7 mouse cellular contexts compared by ENCODE assay signal in the genomic region with DNA sequence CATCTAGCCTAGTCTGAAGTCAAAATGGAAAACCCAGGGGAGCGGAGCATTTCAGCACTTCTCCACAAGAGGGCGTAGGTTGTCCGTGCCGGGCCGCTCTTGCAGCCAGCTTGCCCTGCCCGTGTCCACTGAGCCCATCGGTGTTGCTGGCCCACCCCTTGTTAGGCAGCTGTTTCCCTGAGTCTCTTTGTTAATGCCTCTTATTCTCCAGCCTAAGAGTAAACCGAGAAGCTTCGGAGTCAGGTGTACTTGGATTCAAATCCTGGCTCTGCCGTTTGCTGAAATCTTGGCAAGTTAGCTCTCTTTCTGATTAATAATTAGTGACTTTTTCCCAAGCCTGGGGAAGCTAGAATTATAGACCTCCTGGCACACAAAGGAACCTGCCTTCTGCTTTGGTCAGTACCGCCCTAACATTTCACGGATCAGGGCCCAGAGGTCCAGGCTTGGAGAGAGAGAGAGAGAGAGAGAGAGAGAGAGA. TPM values are rescaled to one million over a fixed set of nuclear protein-coding genes. Genes with fewer than 3 reads are reported as not detected.
A peak's percentile ranks its signal among the peaks of the same experiment; 100 is the strongest.
DNase-seq lines count a peak whose midpoint lies in the region; ATAC-seq and TF ChIP-seq lines count a peak whose summit lies in the region.

No protein-coding gene starts in this region.

- peak overlapping the region; percentile 62; the same call in 1 of the 2 replicates for H3K27ac ChIP-seq in embryonic facial prominence, embryonic 13.5 days
- no peak overlapping the region for H3K27ac ChIP-seq in limb, embryonic 14.5 days (replicated peaks; ENCODE audit: low read depth, low read length)
- H3K27ac ChIP-seq in midbrain, postnatal 0 days (ENCODE audit: low read depth, low read length), result no peak overlapping the region

- H3K27me3 ChIP-seq in embryonic facial prominence, embryonic 13.5 days, result no peaks in the 10 kb centered on the region
- H3K27me3 ChIP-seq in limb, embryonic 14.5 days (ENCODE audit: control insufficient read depth, insufficient read depth, low read length), result no peaks in the 10 kb centered on the region
- H3K27me3 ChIP-seq in midbrain, postnatal 0 days (ENCODE audit: insufficient read depth, low read length), result no peaks in the 10 kb centered on the region

- 0 out of 2 replicates have a peak overlapping the region, but pooled peaks have one; percentile 54 for H3K9ac ChIP-seq in embryonic facial prominence, embryonic 13.5 days
- no peak overlapping the region for H3K9ac ChIP-seq in limb, embryonic 14.5 days (ENCODE audit: low read depth, low read length, severe bottlenecking)
- H3K9ac ChIP-seq in midbrain, postnatal 0 days (replicated peaks; ENCODE audit: low read length, poor library complexity, severe bottlenecking), result no peak overlapping the region

- peaks cover 17% of the 10 kb centered on the region for H3K4me1 ChIP-seq in embryonic facial prominence, embryonic 13.5 days
- H3K4me1 ChIP-seq in limb, embryonic 14.5 days (ENCODE audit: control insufficient read depth, insufficient read depth, low read length), result peaks cover 5% of the 10 kb centered on the region; the same call in 1 of the 2 replicates
- no peaks in the 10 kb centered on the region for H3K4me1 ChIP-seq in midbrain, postnatal 0 days (ENCODE audit: insufficient read depth, low read length)

- 3% methylated on average over 12 of the region's 12 CpGs for WGBS in embryonic facial prominence, embryonic 13.5 days
- WGBS in limb, embryonic 14.5 days, result 8% methylated on average over 12 of the region's 12 CpGs
- 3% methylated on average over 12 of the region's 12 CpGs for WGBS in midbrain, postnatal 0 days

- peak; percentile 84 to 86 for DNase-seq in adrenal gland, postnatal 36 days
- peak; percentile 81 for DNase-seq in heart, adult 8-10 months (ENCODE audit: low spot score)
- peak; percentile 91 to 92 for DNase-seq in kidney, adult 8-10 months
- peak; percentile 77 for DNase-seq in limb, embryonic 14.5 days (ENCODE audit: low spot score)
- peak; percentile 84 for DNase-seq in midbrain, postnatal 0 days (ENCODE audit: low spot score)
- peak; percentile 68 to 77 for DNase-seq in spleen, postnatal 10 days (ENCODE audit: low spot score in 2 of 2)

- no peaks in the 10 kb centered on the region for H3K9me3 ChIP-seq in embryonic facial prominence, embryonic 13.5 days
- H3K9me3 ChIP-seq in limb, embryonic 14.5 days (ENCODE audit: control insufficient read depth, low read length), result no peaks in the 10 kb centered on the region
- H3K9me3 ChIP-seq in midbrain, postnatal 0 days (ENCODE audit: low read length), result no peaks in the 10 kb centered on the region

- peak overlapping the region; percentile 47 for H3K4me2 ChIP-seq in embryonic facial prominence, embryonic 13.5 days
- H3K4me2 ChIP-seq in limb, embryonic 14.5 days (replicated peaks; ENCODE audit: low read depth, low read length, severe bottlenecking), result peak overlapping the region; percentile 31
- peak overlapping the region; percentile 38 for H3K4me2 ChIP-seq in midbrain, postnatal 0 days (ENCODE audit: low read depth, low read length, poor library complexity, severe bottlenecking)

- TF ChIP-seq CTCF in midbrain, postnatal 0 days (IDR thresholded peaks at IDR 0.05), result peak; percentile 93

- ATAC-seq in embryonic facial prominence, embryonic 13.5 days (ENCODE audit: insufficient number of reproducible peaks, insufficient read depth, low FRiP score, low TSS enrichment, low read depth), result peak; percentile 63; the same call in 1 of the 2 replicates
- peak; percentile 69 for ATAC-seq in limb, embryonic 14.5 days (ENCODE audit: low FRiP score, low read depth)
- ATAC-seq in midbrain, postnatal 0 days (ENCODE audit: low FRiP score), result peak; percentile 80

- TF ChIP-seq POLR2A in limb, embryonic 14.5 days (IDR thresholded peaks at IDR 0.05; ENCODE audit: borderline replicate concordance, extremely low read depth, insufficient read depth, insufficient read length), result no peak

- no peaks in the 10 kb centered on the region for H3K36me3 ChIP-seq in embryonic facial prominence, embryonic 13.5 days
- H3K36me3 ChIP-seq in limb, embryonic 14.5 days (ENCODE audit: control insufficient read depth, insufficient read depth, low read length), result no peaks in the 10 kb centered on the region
- no peaks in the 10 kb centered on the region for H3K36me3 ChIP-seq in midbrain, postnatal 0 days (ENCODE audit: insufficient read depth, low read length)

- H3K4me3 ChIP-seq in embryonic facial prominence, embryonic 13.5 days, result peak overlapping the region; percentile 12; the same call in 1 of the 2 replicates
- no peak overlapping the region for H3K4me3 ChIP-seq in limb, embryonic 14.5 days (replicated peaks; ENCODE audit: low read length)
- H3K4me3 ChIP-seq in midbrain, postnatal 0 days (ENCODE audit: low read depth, low read length), result no peak overlapping the region

RNA-seq across cellular contexts. Expression of gene Rab14, which starts 14.0 kb away (rescaled TPM):
- 100 to 1,000 TPM; 207 to 234 TPM for total RNA-seq in adrenal gland, postnatal 36 days (2021)
- polyA plus RNA-seq in embryonic facial prominence, embryonic 13.5 days (2015; fragmentation: Nextera tagmentation; extraction: Ambion mirVana), result 354 and 366 TPM in 2 replicates
- total RNA-seq in heart, adult 8-10 months (2022), result 100 to 1,000 TPM; 120 to 139 (median 132) TPM
- 127 and 130 TPM in 2 replicates for polyA plus RNA-seq in limb, embryonic 14.5 days (2012; rRNA removed)
- polyA plus RNA-seq in limb, embryonic 14.5 days (2014; fragmentation: Nextera tagmentation; extraction: Ambion mirVana), result 276 and 298 TPM in 2 replicates
- 65.3 and 122 TPM in 2 replicates for total RNA-seq in midbrain, postnatal 0 days (2014; rRNA removed)
- 458 and 504 TPM in 2 replicates for polyA plus RNA-seq in midbrain, postnatal 0 days (2015; fragmentation: Nextera tagmentation; extraction: Ambion mirVana)

RNA-seq across cellular contexts. Expression of gene Gsn, which starts 41.3 kb away (rescaled TPM):
- 100 to 1,000 TPM; 405 to 505 TPM for total RNA-seq in adrenal gland, postnatal 36 days (2021)
- 176 and 188 TPM in 2 replicates for polyA plus RNA-seq in embryonic facial prominence, embryonic 13.5 days (2015; fragmentation: Nextera tagmentation; extraction: Ambion mirVana)
- total RNA-seq in heart, adult 8-10 months (2022), result 100 to 1,000 TPM; 584 to 827 (median 671) TPM
- 160 and 163 TPM in 2 replicates for polyA plus RNA-seq in limb, embryonic 14.5 days (2012; rRNA removed)
- 196 and 214 TPM in 2 replicates for polyA plus RNA-seq in limb, embryonic 14.5 days (2014; fragmentation: Nextera tagmentation; extraction: Ambion mirVana)
- total RNA-seq in midbrain, postnatal 0 days (2014; rRNA removed), result 23.4 and 39.1 TPM in 2 replicates
- polyA plus RNA-seq in midbrain, postnatal 0 days (2015; fragmentation: Nextera tagmentation; extraction: Ambion mirVana), result 26.2 and 28.5 TPM in 2 replicates

Comparison
In these comparisons a context has a peak if more than half of its experiments do, and no peak if none do; other contexts are left out.
1. RNA of gene Gsn, which starts 41.3 kb away (total RNA-seq): 584 to 827 TPM in heart, adult 8-10 months and 405 to 505 TPM in adrenal gland, postnatal 36 days; 23.4 to 39.1 TPM in midbrain, postnatal 0 days; every median in the first group is over 10 times any median in the second.
2. Peak in every context shown above with its lines, with median percentiles within 50 percentile points of each other: DNase-seq, ATAC-seq and H3K4me2 ChIP-seq.